8 mouse cellular contexts compared by ENCODE assay signal in genomic region chr8:117339296-117339957, GRCm38 (mm10).
A peak's percentile ranks its signal among the peaks of the same experiment; 100 is the strongest.
DNase-seq lines count a peak whose midpoint lies in the region; ATAC-seq and TF ChIP-seq lines count a peak whose summit lies in the region.

No protein-coding gene starts in this region.

- intact Hi-C loops in gastrocnemius, postnatal 36 days (cut with DNase I), result no loop called here

- 0 out of 2 replicates have a peak, but pooled peaks cover 11% of the 10 kb centered on the region for H3K79me2 ChIP-seq in CH12.LX (replicated peaks; ENCODE audit: control insufficient read depth, extremely low read depth, insufficient read depth, poor library complexity, severe bottlenecking)

- no peak overlapping the region for H3K4me2 ChIP-seq in forebrain, embryonic 13.5 days
- H3K4me2 ChIP-seq in forebrain, postnatal 0 days (ENCODE audit: low read depth), result no peak overlapping the region
- H3K4me2 ChIP-seq in CH12.LX (ENCODE audit: insufficient read depth, low read depth, poor library complexity, severe bottlenecking), result peak overlapping the region; percentile 76; the same call in 1 of the 2 replicates
- H3K4me2 ChIP-seq in embryonic facial prominence, embryonic 14.5 days (ENCODE audit: low read depth, low read length), result no peak overlapping the region

- 54% methylated on average over 19 of the region's 19 CpGs for WGBS in forebrain, embryonic 13.5 days
- 53% methylated on average over 19 of the region's 19 CpGs for WGBS in forebrain, postnatal 0 days
- WGBS in embryonic facial prominence, embryonic 14.5 days, result 32% methylated on average over 19 of the region's 19 CpGs

- H3K27ac ChIP-seq in forebrain, embryonic 13.5 days, result 0 out of 2 replicates have a peak overlapping the region, but pooled peaks have one; percentile 14
- H3K27ac ChIP-seq in forebrain, postnatal 0 days (ENCODE audit: low read depth, low read length), result no peak overlapping the region
- H3K27ac ChIP-seq in CH12.LX (ENCODE audit: insufficient read depth, low read depth), result no peak overlapping the region
- H3K27ac ChIP-seq in embryonic facial prominence, embryonic 14.5 days (replicated peaks; ENCODE audit: low read depth, low read length), result no peak overlapping the region

- H3K9ac ChIP-seq in forebrain, embryonic 13.5 days, result no peak overlapping the region
- H3K9ac ChIP-seq in forebrain, postnatal 0 days, result no peak overlapping the region
- H3K9ac ChIP-seq in CH12.LX (ENCODE audit: insufficient read depth, low read depth), result no peak overlapping the region
- no peak overlapping the region for H3K9ac ChIP-seq in embryonic facial prominence, embryonic 14.5 days (ENCODE audit: low read depth, low read length)

- no peak for TF ChIP-seq RAD21 in CH12.LX (IDR thresholded peaks at IDR 0.05; ENCODE audit: low read depth, low read length)

- peaks cover 42% of the 10 kb centered on the region for H3K4me1 ChIP-seq in forebrain, embryonic 13.5 days
- H3K4me1 ChIP-seq in forebrain, postnatal 0 days (ENCODE audit: insufficient read depth), result no peaks in the 10 kb centered on the region
- peaks cover 35 to 92% of the 10 kb centered on the region in 2 experiments for H3K4me1 ChIP-seq in CH12.LX (ENCODE audit: control insufficient read depth in 1 of 2, insufficient read depth in 2 of 2)
- peaks cover 29% of the 10 kb centered on the region for H3K4me1 ChIP-seq in embryonic facial prominence, embryonic 14.5 days (ENCODE audit: control insufficient read depth, insufficient read depth, low read length)

- in situ Hi-C loops in CH12.LX (cut with MboI; ENCODE audit: low pct_ligation_motif_present, low pct_unique_long_range_greater_than_20kb, low sequenced_read_pairs), result no loop called here

- no peaks in the 10 kb centered on the region for H3K9me3 ChIP-seq in forebrain, embryonic 13.5 days (replicated peaks)
- H3K9me3 ChIP-seq in forebrain, postnatal 0 days (ENCODE audit: low read length), result no peaks in the 10 kb centered on the region
- peaks cover 3% of the 10 kb centered on the region for H3K9me3 ChIP-seq in CH12.LX (replicated peaks; ENCODE audit: low read length)
- no peaks in the 10 kb centered on the region for H3K9me3 ChIP-seq in embryonic facial prominence, embryonic 14.5 days (ENCODE audit: control insufficient read depth, low read length)

- no peak for TF ChIP-seq POLR2A in CH12.LX (IDR thresholded peaks at IDR 0.05; ENCODE audit: low read depth, low read length)

- no peaks in the 10 kb centered on the region for H3K36me3 ChIP-seq in forebrain, embryonic 13.5 days (ENCODE audit: poor library complexity, severe bottlenecking)
- H3K36me3 ChIP-seq in forebrain, postnatal 0 days (ENCODE audit: insufficient read depth), result no peaks in the 10 kb centered on the region
- peaks cover 0 to 18% of the 10 kb centered on the region in 2 experiments for H3K36me3 ChIP-seq in CH12.LX (replicated peaks in 1 of 2; ENCODE audit: control insufficient read depth in 1 of 2, insufficient read depth in 1 of 2, low read length in 1 of 2)
- H3K36me3 ChIP-seq in embryonic facial prominence, embryonic 14.5 days (ENCODE audit: control insufficient read depth, insufficient read depth, low read length), result no peaks in the 10 kb centered on the region

- no peaks in the 10 kb centered on the region for H3K27me3 ChIP-seq in forebrain, embryonic 13.5 days
- no peaks in the 10 kb centered on the region for H3K27me3 ChIP-seq in forebrain, postnatal 0 days (ENCODE audit: insufficient read depth, low read length)
- no peaks in the 10 kb centered on the region for H3K27me3 ChIP-seq in CH12.LX (replicated peaks)
- no peaks in the 10 kb centered on the region for H3K27me3 ChIP-seq in embryonic facial prominence, embryonic 14.5 days (replicated peaks; ENCODE audit: control insufficient read depth, insufficient read depth, low read length)

- dilution Hi-C loops in CH12.LX (cut with MboI; ENCODE audit: extremely low pct_ligation_motif_present, extremely low pct_unique_long_range_greater_than_20kb, low sequenced_read_pairs), result no loop called here

- 0 out of 2 replicates have a peak, but pooled peaks have one; percentile 7 for ATAC-seq in forebrain, embryonic 13.5 days
- no peak for ATAC-seq in forebrain, postnatal 0 days
- ATAC-seq in embryonic facial prominence, embryonic 14.5 days (ENCODE audit: low read depth), result peak; percentile 20; the same call in 1 of the 2 replicates

- TF ChIP-seq EP300 in CH12.LX (IDR thresholded peaks at IDR 0.05; ENCODE audit: low read length), result no peak

- TF ChIP-seq CTCF in forebrain, postnatal 0 days (IDR thresholded peaks at IDR 0.05; ENCODE audit: low read depth), result no peak
- TF ChIP-seq CTCF in CH12.LX (conservative IDR thresholded peaks at IDR 0.05 in 1 of 2, IDR thresholded peaks at IDR 0.05 in 1 of 2; ENCODE audit: low read depth in 2 of 2, low read length in 2 of 2), result no peak

- no peak overlapping the region for H3K4me3 ChIP-seq in forebrain, embryonic 13.5 days
- H3K4me3 ChIP-seq in forebrain, postnatal 0 days (ENCODE audit: low read depth, low read length), result no peak overlapping the region
- no peak overlapping the region for H3K4me3 ChIP-seq in CH12.LX (replicated peaks in 1 of 3; ENCODE audit: low read depth in 2 of 3, low read length in 2 of 3, poor library complexity in 1 of 3)
- H3K4me3 ChIP-seq in embryonic facial prominence, embryonic 14.5 days (ENCODE audit: low read depth, low read length), result no peak overlapping the region

- no peak for DNase-seq in forebrain, postnatal 0 days
- DNase-seq in CH12.LX (ENCODE audit: extremely low read depth), result peak; percentile 58
- DNase-seq in embryonic facial prominence, embryonic 14.5 days (ENCODE audit: low spot score), result no peak
- DNase-seq in kidney, postnatal 25 days, result peak; percentile 77 to 78
- DNase-seq in embryo, embryonic 10.5 days (ENCODE audit: low spot score), result no peak
- DNase-seq in gastrocnemius, postnatal 36 days, result no peak
- no peak for DNase-seq in frontal cortex, postnatal 14 days (ENCODE audit: low spot score in 2 of 2)

TF ChIP-seq in CH12.LX, 34 proteins besides CTCF, POLR2A, EP300 and RAD21:
- TF ChIP-seq NRF1 (IDR thresholded peaks at IDR 0.05; ENCODE audit: low read depth, low read length), result no peak
- 0 out of 2 replicates have a peak, but pooled peaks have one; percentile 19 for TF ChIP-seq MEF2A (IDR thresholded peaks at IDR 0.05; ENCODE audit: borderline replicate concordance, low read depth, low read length)
- TF ChIP-seq BHLHE40 (IDR thresholded peaks at IDR 0.05; ENCODE audit: low read depth, low read length), result 0 out of 2 replicates have a peak, but pooled peaks have one; percentile 14
- peak; percentile 68 for TF ChIP-seq ETS1 (conservative IDR thresholded peaks at IDR 0.05; ENCODE audit: low read depth, low read length)
- 0 out of 2 replicates have a peak, but pooled peaks have one; percentile 22 for TF ChIP-seq ELF1 (IDR thresholded peaks at IDR 0.05; ENCODE audit: low read depth, low read length)
- no peak for TF ChIP-seq MAX (IDR thresholded peaks at IDR 0.05; ENCODE audit: low read length)

Comparison
In these comparisons a context has a peak if more than half of its experiments do, and no peak if none do; other contexts are left out.
1. DNase-seq: peak in CH12.LX (single experiment) and kidney, postnatal 25 days (2 of 2); none in forebrain, postnatal 0 days (single experiment), embryonic facial prominence, embryonic 14.5 days (single experiment), embryo, embryonic 10.5 days (single experiment), gastrocnemius, postnatal 36 days (0 of 2) and frontal cortex, postnatal 14 days (0 of 2).